Mouse (Mus musculus): Measurements from ENCODE around the gene Kri1. TPM values are rescaled to one million over a fixed set of nuclear protein-coding genes. Genes with fewer than 3 reads are reported as not detected.
"Not testable (repeated sequence)": the region's sequence is repeated elsewhere in the genome, so short reads cannot be mapped to it uniquely, and the experiment has no call there.

Kri1 gene
- polyA plus RNA-seq, 1 experiment from 2014 or later: 11.1 TPM

DNA sequence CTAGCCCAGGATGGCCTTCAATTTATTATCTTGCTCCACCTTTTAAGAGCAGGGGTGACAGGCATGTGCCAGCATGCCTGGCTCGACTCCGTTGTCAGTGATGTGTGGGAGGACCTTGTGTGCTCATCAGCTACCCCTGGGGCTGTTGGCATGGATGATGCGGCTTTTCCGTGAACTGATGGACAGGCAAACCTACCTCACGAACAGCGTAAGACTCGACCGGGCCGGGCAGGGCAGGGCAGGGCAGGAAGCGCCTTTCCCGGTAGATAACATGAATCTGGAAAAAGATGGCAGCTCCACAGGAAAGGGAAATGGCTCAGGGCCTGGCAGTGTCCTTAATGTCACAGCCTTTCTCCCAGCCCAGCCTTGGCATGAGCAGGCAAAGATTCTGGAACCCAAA, 36.5 kb upstream of the Kri1 start:
- Histone ChIP-seq H3K27ac (no peak overlapping the region), H3K4me1 (replicated peaks) (peaks cover 15% of the 10 kb centered on the region), H3K9me3 (no peaks in the 10 kb centered on the region), H3K9ac (no peak overlapping the region), H3K27me3 (replicated peaks) (no peaks in the 10 kb centered on the region), H3K4me2 (replicated peaks) (no peak overlapping the region), H3K36me3 (no peaks in the 10 kb centered on the region), H3K4me3 (replicated peaks) (no peak overlapping the region)
- WGBS: 89% methylated on average over 11 of the region's 11 CpGs
- ATAC-seq: no peak

- not testable (repeated sequence) for H3K9ac ChIP-seq, H3K27ac ChIP-seq, H3K9me3 ChIP-seq
These were observed 35.1 kb upstream of the Kri1 start for GRCm38 (mm10) chr9:21322917-21323297.

DNA sequence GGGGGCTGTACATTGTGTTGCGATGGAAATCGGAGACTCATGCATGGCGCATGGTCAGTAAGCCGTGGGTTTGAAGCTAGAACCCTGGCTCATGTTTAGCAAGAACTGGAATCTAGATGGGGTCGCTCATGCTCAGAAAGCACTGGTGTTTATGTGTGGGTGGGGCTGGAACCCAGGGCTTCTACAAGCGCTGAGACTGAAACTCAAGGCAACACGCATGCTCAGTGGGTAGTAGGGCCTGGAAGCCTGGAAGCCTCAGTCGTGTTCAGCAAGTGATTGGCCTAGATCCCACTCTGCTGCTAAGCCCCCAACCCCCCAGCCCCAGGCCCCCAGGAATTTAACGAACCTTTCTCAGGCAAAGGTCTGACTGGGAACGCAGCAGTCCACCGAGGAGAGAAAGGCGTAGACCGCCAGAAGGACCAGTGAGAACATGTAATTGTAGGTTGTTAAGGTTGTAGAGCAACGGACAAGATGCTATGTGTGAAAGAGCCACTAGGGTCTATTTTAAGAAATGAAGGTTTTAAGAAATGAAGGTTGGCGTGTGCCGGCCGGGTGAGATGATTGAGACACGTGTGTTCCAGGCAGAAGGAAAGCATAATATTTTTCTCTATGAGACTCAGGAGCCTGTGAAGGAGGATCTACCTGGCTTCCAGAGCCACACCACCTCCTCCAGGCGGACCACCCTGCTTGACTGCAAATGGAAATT, 34.6 kb upstream of the Kri1 start:
- no peak overlapping the region for H3K27ac ChIP-seq
- H3K4me3 ChIP-seq (replicated peaks): no peak overlapping the region
- ATAC-seq: no peak
- 82% methylated on average over 19 of the region's 19 CpGs for WGBS
- no peaks in the 10 kb centered on the region for H3K27me3 ChIP-seq (replicated peaks)
- peak overlapping the region; percentile 85 for H3K4me2 ChIP-seq (replicated peaks)
- H3K4me1 ChIP-seq (replicated peaks): peaks cover 15% of the 10 kb centered on the region
- H3K36me3 ChIP-seq: no peaks in the 10 kb centered on the region
- no peaks in the 10 kb centered on the region for H3K9me3 ChIP-seq
- H3K9ac ChIP-seq: no peak overlapping the region

More at GRCm38 (mm10) chr9:21322917-21323297, 35.1 kb upstream of the Kri1 start:
- H3K4me1 ChIP-seq (replicated peaks): peaks cover 15% of the 10 kb centered on the region
- not testable (repeated sequence) for H3K4me3 ChIP-seq (replicated peaks); H3K27me3 ChIP-seq (replicated peaks); ATAC-seq; H3K36me3 ChIP-seq; H3K4me2 ChIP-seq (replicated peaks)
- WGBS: 85% methylated on average over 8 of the region's 8 CpGs

DNA sequence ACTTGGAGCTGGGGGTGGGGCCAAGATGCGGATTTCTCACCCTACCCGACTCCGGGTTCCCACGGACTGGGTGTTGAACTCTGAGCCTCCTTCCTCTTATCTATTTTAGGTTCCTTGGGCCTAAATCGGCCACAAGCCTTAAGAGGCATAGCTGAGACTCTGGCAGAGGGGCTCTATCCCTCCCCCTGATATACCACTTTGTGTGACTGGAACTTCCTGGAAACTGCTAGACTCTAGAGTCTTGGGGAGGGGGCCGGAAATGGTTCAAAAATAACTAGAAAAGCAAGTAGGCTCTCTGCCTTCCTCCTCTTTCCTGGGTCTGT, 33.7 kb upstream of the Kri1 start:
- Histone ChIP-seq H3K4me3 (replicated peaks) (peak overlapping the region; percentile 65), H3K36me3 (no peaks in the 10 kb centered on the region), H3K9me3 (no peaks in the 10 kb centered on the region), H3K4me1 (replicated peaks) (peaks cover 15% of the 10 kb centered on the region), H3K27me3 (replicated peaks) (no peaks in the 10 kb centered on the region), H3K27ac (no peak overlapping the region), H3K4me2 (replicated peaks) (peak overlapping the region; percentile 85), H3K9ac (peak overlapping the region; percentile 77)
- peak; percentile 24; the same call in 1 of the 2 replicates for ATAC-seq
- WGBS: 10% methylated on average over 6 of the region's 6 CpGs

DNA sequence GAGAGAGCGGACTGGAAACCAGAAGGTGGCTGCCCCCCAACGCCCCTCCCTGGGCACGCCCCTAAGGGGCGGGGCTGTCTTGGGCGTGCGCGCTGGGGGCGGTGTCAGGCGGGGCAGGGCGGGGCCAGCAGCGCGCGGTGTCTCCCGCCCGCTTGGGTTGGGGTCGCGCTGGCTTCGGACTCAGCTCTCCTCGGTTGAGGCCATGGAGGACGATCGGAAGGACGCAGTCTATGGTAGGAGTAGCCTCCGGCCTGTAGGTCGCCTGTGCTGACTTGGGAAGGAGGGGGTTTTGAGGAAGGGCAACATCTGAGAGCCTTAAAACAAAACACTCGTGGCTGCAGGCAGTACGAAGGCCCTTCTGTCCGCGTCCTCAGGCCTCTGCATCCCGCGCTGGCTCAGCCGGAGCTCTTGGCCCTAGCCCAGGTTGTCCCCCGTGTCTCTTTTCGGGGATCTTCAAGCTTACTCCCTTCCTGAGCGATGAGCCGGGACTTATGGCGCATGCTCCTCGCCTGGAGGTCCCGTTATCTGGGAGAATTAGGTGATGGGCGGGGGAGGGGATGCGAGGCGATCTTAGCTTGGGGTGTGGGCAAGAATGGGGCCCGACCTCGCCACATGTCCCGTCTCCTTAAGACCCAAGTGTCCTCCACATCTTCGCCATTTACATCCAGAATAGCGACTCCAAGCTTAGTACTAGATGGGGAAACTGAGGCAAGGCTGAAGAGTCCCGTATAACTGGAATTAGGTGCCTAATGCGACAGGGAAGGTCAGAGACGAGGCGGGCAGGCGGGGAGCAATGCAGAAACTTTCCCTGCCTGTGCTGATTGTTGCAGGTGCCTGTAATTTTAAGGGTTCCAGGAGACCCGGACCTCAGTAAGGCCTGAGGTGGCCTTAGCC, 33.1 kb upstream of the Kri1 start, which contains the start of gene Slc44a2:
Slc44a2 (plus strand) TSS at position 80 of the 894 bp plus-strand sequence.
- peak; percentile 98 for ATAC-seq
- peak within 1 kb of the TSS; percentile 77 for H3K9ac ChIP-seq
- no peaks in the 10 kb centered on the region for H3K36me3 ChIP-seq
- H3K9me3 ChIP-seq: no peaks in the 10 kb centered on the region
- peak within 1 kb of the TSS; percentile 65 for H3K4me3 ChIP-seq (replicated peaks)
- 0 out of 2 replicates have a peak within 1 kb of the TSS, but pooled peaks have one; percentile 10 for H3K27ac ChIP-seq
- H3K4me1 ChIP-seq (replicated peaks): peaks cover 15% of the 10 kb centered on the region
- peak within 1 kb of the TSS; percentile 85 for H3K4me2 ChIP-seq (replicated peaks)
- H3K27me3 ChIP-seq (replicated peaks): no peaks in the 10 kb centered on the region
- 2% methylated on average over 52 of the region's 52 CpGs for WGBS

DNA sequence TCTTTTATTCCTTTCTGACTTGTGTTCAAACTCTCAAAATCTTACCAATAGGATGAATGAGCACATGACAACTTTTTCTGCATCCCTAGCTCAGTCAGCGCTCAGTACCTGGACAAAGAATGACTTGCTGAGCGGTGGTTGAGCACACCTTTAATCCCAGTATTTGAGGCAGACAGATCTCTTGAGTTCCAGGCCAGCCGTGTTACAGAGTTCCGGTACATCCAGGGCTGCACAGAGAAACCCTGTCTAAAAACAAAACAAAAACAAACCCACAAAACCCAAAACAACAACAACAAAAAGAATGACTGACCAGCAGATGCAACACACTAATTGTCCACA, 32.5 kb upstream of the Kri1 start:
- Histone ChIP-seq H3K9ac (peak overlapping the region; percentile 77; the same call in 1 of the 2 replicates), H3K27ac (no peak overlapping the region), H3K4me3 (replicated peaks) (peak overlapping the region; percentile 65), H3K36me3 (no peaks in the 10 kb centered on the region), H3K4me2 (replicated peaks) (peak overlapping the region; percentile 85), H3K9me3 (no peaks in the 10 kb centered on the region), H3K4me1 (replicated peaks) (peaks cover 15% of the 10 kb centered on the region), H3K27me3 (replicated peaks) (no peaks in the 10 kb centered on the region)
- peak; percentile 65 for ATAC-seq
- 18% methylated on average over 4 of the region's 4 CpGs for WGBS

- Histone ChIP-seq H3K4me2 (replicated peaks) (no peak overlapping the region), H3K36me3 (no peaks in the 10 kb centered on the region), H3K9ac (no peak overlapping the region), H3K4me1 (replicated peaks) (peaks cover 15% of the 10 kb centered on the region), H3K4me3 (replicated peaks) (no peak overlapping the region), H3K27me3 (replicated peaks) (no peaks in the 10 kb centered on the region), H3K9me3 (no peaks in the 10 kb centered on the region), H3K27ac (no peak overlapping the region)
- WGBS: 92% methylated on average over 4 of the region's 4 CpGs
- ATAC-seq: no peak
These were observed 31.7 kb upstream of the Kri1 start for GRCm38 (mm10) chr9:21319503-21319902.

DNA sequence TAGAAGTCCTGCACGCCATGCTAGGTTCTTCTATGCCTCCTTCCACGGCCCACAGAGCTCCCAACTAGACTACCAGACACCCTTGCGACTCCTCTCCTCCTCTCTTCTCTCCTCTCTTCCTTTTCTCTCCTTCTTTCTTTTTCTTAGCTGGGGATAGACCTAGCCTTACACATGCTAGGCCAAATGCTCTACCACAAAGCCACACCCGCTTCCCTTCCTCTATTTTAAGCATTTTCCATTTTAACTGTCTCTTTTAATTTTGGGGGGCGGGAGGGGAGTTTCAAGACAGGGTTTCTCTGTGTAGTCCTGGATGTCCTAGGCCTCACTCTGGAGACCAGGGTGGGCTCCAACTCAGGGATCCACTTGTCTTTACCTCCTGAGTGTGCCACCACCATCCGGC, 31.0 kb upstream of the Kri1 start:
- Histone ChIP-seq H3K4me3 (replicated peaks) (no peak overlapping the region), H3K9me3 (no peaks in the 10 kb centered on the region), H3K4me1 (replicated peaks) (peaks cover 15% of the 10 kb centered on the region), H3K27ac (no peak overlapping the region), H3K9ac (no peak overlapping the region), H3K27me3 (replicated peaks) (no peaks in the 10 kb centered on the region), H3K36me3 (no peaks in the 10 kb centered on the region), H3K4me2 (replicated peaks) (no peak overlapping the region)
- no peak for ATAC-seq
- WGBS: 86% methylated on average over 6 of the region's 6 CpGs

DNA sequence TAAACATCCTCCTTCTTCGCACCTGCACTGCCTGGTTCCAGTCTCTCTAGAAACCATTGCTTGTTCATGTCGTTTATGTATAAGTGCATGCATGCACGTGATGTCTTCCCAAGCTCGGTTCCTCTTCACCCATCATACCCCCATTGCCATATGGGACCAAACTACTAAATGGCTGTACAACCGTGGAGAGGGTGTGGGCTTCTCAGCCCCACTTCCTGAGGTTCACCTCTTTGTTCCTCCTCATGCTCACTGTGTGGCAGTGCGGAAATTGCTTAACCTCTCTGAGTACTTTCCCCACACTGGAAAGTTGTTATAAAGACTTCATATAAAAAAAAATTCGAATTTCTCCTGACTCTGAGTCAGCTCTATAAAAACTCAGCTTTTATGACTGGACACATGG, 28.9 kb upstream of the Kri1 start:
- H3K36me3 ChIP-seq: no peaks in the 10 kb centered on the region
- H3K4me2 ChIP-seq (replicated peaks): no peak overlapping the region
- ATAC-seq: no peak
- 76% methylated on average over 7 of the region's 7 CpGs for WGBS
- H3K27ac ChIP-seq: no peak overlapping the region
- no peak overlapping the region for H3K4me3 ChIP-seq (replicated peaks)
- H3K27me3 ChIP-seq (replicated peaks): peaks cover 5% of the 10 kb centered on the region
- no peak overlapping the region for H3K9ac ChIP-seq
- peaks cover 10% of the 10 kb centered on the region for H3K4me1 ChIP-seq (replicated peaks)
- H3K9me3 ChIP-seq: no peaks in the 10 kb centered on the region

DNA sequence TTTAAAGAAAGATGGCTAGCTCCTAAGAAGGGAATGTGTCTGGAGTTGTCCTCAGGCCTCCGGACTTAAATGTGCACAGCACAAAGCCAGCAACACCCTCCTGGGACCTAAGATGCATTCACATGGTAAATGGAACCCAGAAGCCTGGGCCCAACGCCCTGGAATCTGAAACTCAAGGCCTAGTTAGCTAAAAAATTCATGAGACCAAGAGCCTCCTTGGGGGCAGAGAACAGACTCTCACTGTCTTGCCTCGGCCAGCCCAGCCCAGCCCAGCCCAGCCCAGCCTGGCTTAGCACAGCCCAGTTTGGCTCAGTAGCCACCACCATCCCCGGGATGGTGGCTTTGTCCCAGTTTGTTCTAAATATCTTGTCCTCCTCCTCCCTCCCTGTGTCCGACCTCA, 27.7 kb upstream of the Kri1 start:
- no peak overlapping the region for H3K27ac ChIP-seq
- no peak overlapping the region for H3K9ac ChIP-seq
- H3K9me3 ChIP-seq: no peaks in the 10 kb centered on the region
- H3K4me1 ChIP-seq (replicated peaks): peaks cover 3% of the 10 kb centered on the region; the same call in 1 of the 2 replicates
- H3K4me3 ChIP-seq (replicated peaks): no peak overlapping the region
- H3K4me2 ChIP-seq (replicated peaks): no peak overlapping the region
- peaks cover 5% of the 10 kb centered on the region for H3K27me3 ChIP-seq (replicated peaks)
- WGBS: 59% methylated on average over 5 of the region's 5 CpGs
- ATAC-seq: no peak
- H3K36me3 ChIP-seq: no peaks in the 10 kb centered on the region

DNA sequence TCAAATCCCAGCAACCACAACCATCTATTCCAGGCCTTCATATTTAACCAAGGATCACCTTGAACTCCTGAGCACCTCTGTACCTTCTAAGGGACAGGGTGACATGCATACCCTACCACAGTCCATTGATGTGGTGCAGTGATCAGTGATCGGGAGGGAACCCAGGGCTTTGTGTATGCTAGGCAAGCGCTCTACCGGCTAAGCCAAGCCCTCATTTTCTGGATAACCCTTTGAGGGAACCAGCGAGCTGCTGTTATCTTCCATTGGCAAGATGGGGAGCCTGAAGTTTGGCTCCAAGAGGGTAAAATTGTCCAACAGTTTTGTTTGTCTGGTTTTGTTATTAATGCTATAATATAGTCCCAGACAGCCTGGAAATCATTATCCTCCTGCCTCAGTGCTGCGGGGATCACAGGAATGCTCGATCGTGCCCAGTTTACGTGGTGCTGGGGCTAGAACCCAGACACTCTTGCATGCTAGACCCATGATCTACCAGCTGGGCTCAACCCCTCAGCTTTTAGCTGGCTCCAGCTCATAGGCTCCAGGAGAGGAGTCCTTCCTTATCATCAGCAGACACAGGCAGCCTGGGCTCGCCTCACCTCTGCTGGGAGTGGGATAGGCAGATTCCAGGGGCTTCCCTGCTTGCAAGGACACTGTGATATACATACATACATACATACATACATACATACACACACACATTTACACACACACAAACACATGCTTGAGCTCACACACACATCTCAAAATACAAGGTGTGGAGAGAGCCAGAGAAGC, 26.8 kb upstream of the Kri1 start:
- H3K4me2 ChIP-seq (replicated peaks): no peak overlapping the region

DNA sequence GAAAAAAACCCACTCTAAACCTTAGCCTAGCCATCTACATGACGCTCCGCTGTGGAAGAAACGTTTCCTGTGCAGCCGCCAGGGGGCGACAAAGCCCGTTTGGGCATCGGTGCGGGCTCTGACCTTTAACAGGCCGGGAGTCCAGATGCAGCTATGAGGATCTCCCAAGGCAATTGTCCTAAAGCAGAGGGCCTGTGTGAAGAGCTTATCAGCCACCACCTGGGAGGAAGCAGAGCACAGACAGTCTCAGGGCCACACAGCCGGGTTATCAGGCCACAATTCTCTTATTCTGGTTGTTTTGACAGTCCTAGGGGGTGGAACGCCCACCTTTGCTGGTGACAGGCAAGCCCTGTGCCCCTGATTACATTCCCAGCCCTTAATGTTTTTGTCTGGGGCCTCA, 25.6 kb upstream of the Kri1 start:
- peak; percentile 68 for ATAC-seq
- Histone ChIP-seq H3K36me3 (no peaks in the 10 kb centered on the region), H3K4me3 (replicated peaks) (no peak overlapping the region), H3K27me3 (replicated peaks) (peaks cover 5% of the 10 kb centered on the region), H3K4me1 (replicated peaks) (no peaks in the 10 kb centered on the region), H3K27ac (no peak overlapping the region), H3K9me3 (no peaks in the 10 kb centered on the region), H3K4me2 (replicated peaks) (no peak overlapping the region), H3K9ac (no peak overlapping the region)
- WGBS: 8% methylated on average over 11 of the region's 11 CpGs

More for the DNA sequence above, 26.8 kb upstream of the Kri1 start:
- Histone ChIP-seq H3K27ac (no peak overlapping the region), H3K9ac (no peak overlapping the region), H3K36me3 (no peaks in the 10 kb centered on the region), H3K9me3 (no peaks in the 10 kb centered on the region), H3K4me3 (replicated peaks) (no peak overlapping the region), H3K27me3 (replicated peaks) (peaks cover 5% of the 10 kb centered on the region), H3K4me1 (replicated peaks) (no peaks in the 10 kb centered on the region)
- 90% methylated on average over 9 of the region's 9 CpGs for WGBS
- no peak for ATAC-seq
